Mouse (Mus musculus): ENCODE data around the gene Rgs6.

The Rgs6 gene

DNA sequence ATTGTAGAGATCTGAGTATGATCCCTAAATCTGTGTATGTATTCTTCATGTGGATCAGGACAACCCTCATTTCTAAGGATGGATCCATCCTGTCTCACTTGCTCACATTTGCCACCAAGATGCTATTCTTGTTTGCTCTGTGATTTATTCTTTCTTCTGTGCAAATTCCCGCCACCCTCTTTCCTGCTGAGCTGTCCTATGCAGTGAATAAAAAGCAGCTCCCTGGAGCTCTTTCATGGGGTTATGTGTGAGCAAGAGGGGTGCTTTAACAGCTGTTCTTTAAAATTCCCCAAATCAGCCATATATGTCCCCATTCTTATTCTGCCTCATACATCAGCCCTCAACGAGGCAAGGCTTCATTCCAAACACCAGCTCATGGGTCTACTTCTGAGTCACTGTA is 277.6 kb downstream of the Rgs6 start:
- DNase-seq (ENCODE audit: low read depth) = no peak

DNA sequence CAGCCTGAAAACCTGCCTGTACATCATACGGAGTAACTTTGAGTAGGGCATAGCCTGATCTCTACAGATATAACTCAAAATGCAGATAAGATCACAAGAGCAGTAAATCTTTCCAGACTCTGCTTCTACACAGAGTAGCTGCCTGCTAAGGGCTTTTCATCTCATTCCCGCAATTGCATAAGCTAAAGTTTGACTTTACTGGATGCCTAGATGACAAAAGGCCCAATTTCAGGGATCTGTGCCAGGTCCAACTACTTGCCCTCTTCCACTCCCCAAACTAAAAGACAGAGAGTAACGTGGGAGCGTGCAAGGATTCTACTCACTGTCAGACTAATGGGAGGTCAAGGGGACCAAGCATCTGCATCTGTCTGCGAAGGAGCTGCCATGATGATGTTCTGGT is 292.6 kb downstream of the Rgs6 start:
- no peak for DNase-seq (ENCODE audit: low read depth)

DNA sequence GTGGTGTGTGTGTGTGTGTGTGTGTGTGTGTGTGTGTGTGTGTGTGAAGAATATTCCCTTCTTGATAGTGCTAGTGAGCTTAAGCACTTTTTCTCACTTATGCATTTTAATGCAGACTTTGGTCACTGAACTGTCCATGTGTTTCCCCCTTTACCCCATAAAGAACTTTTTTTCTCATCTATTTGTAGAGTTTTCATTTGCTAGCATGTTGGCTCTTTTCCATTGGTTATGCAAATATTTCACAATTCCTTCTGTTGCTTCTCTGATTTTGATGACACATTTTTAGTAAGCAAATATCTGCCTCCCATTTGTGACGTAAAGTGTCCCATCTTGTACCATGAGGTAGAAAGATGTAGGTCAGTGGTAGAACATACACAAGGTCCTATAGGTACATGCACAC is 295.0 kb downstream of the Rgs6 start:
- no peak for DNase-seq (ENCODE audit: low read depth)

DNA sequence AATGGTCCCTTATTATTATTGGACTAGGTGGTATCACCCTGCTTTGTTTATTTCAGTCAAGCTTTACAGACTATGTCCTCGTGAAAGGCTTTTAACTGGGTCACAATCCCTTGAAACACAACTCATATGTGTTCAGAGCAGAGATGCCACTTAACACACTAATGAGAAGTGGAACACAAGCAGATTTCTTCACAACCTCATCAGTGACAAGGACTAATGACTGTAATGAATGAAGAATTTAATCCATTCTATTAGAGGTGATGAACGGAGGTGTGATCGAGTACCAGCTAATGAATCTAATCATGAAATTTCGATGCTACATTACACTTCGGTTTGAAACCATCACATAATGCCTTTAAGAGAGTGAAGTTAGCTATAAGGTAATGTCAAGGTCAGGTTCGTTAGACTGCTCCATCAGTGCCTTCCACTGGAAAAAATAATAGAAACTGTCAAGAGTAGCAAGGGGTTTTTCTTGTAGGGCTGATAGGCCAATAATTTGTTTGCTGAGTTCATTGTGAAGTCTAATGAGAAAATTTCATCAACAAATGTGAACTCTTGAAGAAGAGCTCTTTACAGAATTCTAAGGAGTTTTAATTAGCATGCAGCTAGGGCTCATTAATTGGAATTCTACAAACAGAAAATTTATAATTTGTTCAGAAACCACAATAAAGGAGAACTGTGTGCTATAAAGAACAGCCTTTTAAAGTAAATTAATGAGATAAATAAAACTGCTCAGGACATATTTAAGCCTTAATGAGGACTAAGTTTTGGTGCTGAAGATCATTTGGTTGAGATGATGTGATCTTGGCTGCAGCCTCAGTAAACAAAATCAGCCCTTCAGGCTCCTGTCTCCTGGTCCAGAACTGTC is 307.1 kb downstream of the Rgs6 start:
- DNase-seq (ENCODE audit: low read depth) = no peak

DNA sequence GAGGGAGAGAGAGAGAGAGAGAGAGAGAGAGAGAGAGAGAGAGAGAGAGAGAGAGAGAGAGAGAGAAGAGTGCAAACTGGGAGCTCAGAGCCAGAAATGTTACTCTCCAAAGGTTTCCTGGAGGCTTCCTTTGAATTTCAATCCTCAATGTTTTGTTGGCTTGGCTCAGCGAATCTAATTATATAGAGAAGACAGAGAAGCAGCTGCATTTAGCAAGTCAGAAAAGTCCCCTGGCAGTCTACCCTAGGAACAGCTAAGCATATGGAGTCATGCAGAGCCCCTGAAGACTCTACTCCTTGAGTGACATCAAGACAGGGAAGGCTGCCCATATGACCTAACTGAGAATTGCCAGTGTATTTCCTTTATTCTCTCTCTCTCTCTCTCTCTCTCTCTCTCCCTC is 317.7 kb downstream of the Rgs6 start:
- no peak for DNase-seq (ENCODE audit: low read depth)

DNA sequence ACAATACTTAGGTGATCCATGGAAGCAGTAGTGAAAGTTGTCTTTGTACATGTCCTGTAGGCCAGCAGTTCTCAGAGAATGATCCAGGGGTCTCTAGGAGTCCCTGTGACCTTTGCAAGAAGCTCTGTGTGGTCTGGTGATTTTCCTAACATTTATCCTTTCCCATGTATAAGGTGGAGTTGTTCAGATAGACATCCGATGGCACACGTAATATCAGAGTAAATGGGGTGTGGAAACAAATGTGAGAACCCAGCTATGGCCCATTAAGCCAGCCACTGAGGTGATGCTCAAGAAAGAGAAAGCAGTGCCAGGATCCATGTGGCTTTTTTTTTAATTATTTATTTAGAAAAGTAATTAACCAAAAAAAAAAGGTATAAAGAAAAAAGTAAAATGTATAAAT is 322.8 kb downstream of the Rgs6 start:
- DNase-seq (ENCODE audit: low read depth) = no peak

DNA sequence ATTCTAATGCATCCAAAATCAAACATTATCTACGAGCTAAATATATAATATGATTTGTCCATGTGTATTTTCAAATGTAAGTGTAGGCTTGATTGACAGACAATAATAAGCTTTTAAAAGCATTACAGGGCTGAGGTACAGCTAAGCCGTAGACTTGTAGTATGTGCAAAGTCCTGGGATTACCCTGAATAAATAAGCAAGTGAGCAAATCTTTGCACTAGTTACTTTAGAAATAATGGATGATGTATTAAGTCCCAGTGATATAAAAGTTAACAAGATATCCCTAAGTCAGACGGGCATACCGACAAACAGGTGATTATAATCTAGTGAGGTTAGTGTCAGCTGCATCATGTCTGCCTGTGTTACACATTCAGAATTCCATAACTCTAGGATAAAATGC is 326.0 kb downstream of the Rgs6 start:
- no peak for DNase-seq (ENCODE audit: low read depth)

DNA sequence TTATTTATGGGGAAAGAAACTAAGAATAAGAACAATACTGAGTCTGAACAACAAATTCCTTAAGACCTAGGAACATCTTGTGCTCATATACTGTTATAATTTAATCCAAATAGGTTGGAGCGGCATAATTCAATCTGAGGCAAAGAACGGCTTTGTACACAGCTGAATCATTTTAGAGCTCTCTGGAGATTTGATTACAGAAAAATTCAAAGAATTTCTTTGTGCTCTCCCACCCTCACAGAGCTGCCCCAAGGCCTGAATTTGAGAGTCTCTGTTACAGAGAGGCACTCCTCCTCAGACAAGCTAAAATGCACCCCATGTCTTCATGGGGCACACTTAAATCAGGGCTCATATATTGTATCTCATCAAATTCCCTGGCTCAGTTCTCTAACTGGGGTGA is 332.1 kb downstream of the Rgs6 start:
- DNase-seq (ENCODE audit: low read depth) = no peak

DNA sequence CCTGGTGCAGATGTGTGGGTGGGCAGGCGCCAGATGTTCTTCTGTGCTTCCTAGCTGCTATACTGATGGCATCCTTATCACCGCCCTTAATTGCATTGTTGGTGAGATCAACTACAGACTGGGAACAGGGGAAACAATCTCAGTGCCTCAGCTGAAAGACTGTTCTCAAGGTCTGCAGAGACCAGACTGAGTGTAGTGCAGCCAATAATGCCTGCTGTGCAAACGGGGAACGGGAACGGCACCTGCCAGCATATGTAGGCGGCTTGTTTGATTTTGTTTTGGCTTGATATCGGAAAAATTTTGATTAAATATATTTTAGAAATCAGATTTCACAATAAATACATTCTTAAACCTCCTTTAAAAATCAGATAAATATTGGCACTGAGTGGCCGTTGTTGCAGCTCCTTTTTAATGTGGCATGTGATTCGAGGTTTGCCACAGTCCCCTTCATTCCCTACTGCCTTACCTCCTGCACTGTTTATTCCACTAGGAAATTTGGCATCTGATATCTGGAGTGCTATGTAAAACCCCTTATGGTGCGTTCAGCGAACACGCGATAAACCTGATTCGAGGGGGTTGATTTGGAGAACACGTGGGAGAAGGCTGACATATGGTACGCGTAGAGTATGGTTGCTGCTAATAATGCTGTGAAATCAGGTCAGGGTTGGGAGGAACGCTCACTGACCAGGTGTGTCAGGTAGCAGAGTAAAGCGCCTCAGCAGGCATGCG is 333.4 kb downstream of the Rgs6 start:
- no peak for DNase-seq (ENCODE audit: low read depth)

DNA sequence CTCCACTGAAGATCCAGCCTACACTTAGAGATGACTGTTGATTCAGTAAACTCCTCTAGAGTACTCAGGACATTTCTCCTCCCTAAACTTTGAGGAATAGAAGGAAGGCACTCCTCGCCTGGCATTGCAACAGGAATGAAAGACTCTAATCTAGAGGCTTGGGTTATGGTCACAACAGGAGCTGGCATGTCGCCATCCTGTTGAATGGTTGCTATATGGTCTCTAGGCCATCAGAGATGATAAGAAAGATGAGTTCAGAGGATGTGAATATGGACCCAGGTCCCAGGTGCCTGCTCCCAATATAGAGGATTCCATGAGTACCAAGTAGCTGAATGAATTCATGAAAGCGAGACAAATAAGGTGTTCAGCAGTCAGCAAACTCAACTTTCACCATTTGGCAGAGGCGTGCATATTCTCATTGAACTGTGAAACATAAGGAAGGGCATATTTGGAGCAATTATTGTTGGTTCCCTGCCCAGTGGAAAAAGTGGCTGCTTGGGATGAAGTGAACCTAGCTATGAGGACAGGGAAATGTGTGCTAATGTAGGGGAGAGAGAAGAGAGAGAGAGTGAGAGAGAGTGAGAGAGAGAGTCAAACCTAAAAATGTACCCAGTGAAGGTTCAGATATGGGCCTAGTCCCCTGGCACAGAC is 334.9 kb downstream of the Rgs6 start:
- no peak for DNase-seq (ENCODE audit: low read depth)

DNA sequence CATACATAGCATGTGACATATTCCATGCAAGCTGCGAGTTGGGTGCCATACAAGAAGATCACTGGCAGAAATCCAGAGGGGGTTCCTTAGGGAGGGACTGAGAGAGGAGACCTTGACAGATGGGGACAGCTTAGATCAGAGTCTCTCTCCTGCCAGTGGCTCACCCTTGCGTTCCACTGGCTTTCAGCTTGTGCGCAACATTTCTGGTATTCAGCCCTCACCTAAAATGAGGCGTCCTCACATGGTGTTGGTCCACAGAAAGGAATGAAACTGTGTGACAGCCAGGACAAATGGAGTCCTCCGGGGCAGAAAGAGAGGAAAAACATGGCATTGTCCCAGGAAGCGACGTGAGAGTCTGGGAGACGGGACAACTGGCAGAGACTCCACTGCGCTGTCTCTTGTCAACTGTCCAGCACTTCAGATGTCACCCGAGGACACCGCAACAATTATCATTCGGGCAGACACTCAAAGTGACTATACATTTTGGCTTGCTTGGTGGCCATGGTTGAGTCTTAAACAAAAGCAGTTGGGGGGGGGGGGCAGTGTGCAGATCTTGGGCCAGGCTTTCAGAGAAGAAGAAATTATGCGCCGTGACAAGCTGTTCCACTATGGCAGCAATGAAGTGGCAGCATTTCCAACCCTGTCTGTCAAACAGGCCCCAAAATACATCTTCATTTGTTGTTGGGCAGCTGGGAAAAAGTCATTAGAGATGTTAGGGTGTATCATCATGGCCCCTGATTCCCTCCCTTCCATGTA is 344.8 kb downstream of the Rgs6 start:
- DNase-seq (ENCODE audit: low read depth) = no peak

DNA sequence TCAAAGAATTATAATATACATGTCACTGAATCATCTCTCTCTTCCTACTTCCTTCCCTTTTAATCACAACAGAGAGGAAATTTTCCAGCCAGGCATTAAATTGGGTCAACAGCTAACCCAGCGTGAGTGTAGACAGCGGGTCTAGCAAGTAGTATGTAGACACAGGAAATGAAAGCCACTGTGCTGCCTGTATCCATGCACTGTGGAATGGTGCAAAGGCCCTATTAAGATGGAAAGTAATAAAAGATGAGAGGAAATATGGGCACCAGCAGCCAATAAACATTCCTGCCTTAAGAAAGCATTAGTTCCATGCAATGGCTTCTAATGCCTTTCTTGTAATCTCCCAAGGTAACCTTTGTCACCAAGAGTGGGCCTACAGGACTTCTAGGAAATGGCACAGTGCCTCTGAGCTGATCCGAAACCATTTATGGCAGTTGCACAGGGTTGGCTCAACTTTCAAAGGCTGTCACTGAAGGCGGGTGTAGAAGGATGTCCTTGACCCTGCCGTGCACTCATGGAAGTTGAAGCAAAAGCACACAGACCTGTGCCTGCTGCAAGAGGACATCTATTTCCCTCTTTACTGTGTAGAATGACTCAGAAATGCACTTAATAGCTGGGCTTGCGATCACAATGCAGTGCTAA is 347.1 kb downstream of the Rgs6 start:
- DNase-seq (ENCODE audit: low read depth) = no peak

DNA sequence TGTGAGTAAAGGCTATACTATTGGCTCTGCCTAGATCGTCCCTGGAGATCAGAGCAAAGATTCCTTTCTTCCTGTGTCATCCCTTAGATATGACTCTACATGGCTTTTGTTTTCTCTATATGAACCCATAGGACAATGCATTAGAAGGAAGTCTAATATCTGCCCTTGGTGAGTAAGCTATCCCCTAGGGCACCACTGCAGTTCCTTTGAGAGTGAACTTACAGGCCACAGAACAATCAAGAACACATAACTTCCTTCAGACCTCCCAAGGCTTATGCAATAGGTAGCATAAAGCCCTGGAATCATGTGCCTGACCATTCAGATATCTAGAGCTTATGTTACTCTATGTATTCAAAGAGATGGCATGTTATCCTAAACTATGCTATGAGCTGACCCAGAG is 347.7 kb downstream of the Rgs6 start:
- no peak for DNase-seq (ENCODE audit: low read depth)

DNA sequence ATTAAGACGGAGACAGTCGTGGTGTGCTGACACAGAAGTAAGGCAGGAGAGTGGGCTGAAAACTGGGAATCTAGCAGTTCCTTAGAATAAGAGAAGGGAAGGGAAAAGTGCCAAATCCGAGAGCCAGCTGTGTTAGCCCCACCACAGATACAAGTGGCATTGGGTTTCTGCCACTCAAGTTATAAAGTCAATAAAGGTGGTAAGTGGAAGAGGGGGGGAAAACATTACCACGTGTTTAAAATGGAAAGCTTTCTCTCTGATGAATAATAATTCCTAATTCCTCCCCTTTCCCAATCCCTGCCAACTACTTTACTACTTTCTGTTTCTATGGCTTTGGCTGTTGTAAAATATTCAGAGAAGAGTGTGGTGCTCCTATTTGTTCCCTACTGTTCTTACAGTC is 352.4 kb downstream of the Rgs6 start:
- DNase-seq (ENCODE audit: low read depth) = no peak

DNA sequence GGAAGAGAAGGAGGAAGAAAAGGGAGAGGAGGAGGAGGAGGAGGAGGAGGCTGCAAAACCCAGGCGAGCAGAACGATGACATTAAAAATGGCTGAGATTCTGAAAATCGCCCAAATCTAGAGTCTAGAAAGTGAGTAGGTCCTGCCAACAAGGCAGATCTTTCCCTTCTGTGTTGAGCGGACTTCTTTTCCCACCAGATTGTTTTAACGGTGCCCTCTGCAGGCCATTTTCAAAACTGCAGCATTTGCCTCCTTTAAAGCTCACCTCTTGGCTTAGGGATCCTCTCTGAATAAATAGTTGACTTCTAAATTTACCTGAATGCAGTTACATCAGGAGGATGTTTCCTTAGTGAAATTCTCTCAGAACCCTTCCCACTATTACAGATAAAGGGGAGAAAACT is 358.4 kb downstream of the Rgs6 start:
- DNase-seq (ENCODE audit: low read depth) = peak; percentile 53

DNA sequence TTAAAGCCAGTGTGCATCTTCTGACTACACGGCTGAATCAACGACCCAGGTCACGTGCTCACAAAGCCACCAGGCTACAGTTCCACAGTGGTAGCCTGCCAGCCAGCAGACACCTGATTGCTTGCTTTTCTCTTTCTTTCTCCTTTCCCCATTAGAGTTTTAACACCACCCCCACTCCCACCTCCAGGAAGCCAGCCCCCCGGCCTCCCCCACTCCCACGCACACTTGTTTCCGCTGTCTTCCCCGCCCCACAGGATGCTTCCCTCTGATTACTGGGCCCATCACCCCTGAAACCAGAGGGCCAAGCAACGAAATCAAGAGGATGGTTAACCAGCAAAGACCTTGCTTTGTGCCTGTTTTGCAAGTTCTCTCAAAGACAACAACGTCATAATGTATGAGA is 373.0 kb downstream of the Rgs6 start:
- no peak for DNase-seq (ENCODE audit: low read depth)

DNA sequence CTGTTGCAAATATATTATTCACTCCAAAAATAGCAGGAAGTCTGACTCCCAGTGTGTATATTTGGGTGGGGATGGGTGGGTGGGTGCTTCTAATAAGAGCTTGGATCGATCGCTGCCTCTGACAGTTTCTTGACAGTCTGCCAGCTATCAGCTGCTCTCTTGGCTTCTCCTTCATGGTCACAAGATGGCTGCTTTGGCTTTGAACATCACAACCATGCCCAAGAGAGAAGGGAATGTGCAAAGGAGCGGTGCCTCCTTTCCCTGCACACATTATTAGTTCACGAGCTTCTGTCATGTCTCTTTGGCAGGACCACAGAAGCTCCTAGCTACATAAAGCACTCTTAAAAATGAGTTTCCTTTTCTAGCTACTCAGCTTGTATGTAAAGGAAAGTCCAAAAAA is 373.8 kb downstream of the Rgs6 start:
- no peak for DNase-seq (ENCODE audit: low read depth)

DNA sequence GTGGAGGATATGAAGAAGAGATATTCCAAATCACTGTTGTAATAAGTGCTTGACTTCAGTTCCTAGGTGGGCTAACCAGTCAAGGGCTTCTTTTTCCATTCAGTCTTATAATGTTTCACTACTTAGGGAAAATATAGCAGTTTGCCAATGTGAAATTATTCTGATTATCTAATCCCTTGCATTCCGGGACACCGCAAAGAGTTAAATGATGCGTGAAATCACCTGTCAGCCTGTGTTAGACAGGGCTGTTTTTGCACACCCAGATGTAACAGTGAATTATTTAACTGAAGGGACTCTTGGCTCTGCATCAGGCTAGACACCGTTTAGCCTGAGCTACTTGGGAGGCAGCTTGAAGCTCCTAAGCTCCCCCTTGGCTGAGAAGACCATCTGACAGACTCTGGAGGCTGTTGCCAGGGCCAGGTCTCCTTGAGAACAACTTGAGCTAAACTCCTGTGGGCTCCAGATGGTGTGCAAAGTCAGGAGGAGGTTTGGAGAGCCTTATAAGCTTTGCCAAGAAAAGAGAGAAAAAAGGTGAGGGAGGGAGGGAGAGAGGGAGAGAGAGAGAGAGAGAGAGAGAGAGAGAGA is 382.5 kb downstream of the Rgs6 start:
- no peak for DNase-seq (ENCODE audit: low read depth)

DNA sequence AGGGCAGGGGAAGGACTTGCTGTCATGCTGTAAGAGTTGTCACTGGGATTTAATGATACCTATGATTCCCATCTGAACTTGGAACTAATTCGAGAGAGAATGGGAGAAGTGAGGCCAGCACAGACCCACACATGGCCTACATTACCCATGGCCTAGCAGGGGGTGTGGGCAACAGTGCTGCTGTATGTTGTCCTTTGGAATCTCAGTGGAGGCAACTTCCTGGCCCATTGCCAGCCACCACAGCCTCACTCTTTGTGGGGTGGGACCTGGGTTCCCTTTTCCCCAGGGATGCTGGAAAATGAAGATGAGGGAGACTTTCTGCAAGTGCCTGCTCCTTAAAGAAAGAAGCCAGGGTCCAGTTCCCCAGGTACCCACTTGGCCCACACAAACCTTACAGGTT is 383.1 kb downstream of the Rgs6 start:
- DNase-seq (ENCODE audit: low read depth) = no peak

DNA sequence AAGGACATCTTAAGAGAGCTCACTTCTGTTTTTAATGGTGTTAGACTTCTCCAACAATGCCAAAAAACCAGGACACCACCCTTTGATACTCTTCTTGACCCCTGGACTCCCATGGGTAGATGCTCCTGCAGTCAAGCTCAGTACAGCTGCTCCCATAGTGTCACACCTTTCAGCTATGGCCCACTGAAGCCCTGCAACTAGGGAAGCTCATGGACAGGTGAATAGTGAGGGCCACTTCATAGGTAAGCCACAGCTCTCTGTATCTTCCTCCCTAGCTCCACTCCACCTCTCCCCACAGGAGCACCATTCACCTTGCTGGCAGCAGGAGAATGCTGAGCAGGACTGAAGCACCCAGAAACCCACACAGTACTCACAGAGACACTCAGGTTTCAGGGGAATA is 384.6 kb downstream of the Rgs6 start:
- DNase-seq (ENCODE audit: low read depth) = no peak

DNA sequence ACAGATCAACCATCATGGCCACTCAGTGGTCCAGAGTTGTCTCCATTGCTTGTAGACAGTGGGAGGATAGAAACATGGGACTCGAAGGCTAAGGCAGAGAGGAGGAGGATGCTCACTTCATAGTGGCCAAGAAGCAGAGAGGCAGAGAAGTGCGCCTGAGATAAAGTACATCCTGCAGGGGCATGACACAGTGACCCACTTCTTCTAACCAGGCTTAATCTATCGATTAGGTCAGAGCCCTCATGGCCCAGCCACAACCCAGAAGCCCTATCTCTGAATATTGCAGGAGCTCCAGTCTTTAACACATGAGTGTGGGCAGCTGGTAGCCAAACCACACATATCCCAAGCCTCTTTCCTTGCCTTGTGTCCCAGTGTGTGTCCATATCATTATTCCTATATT is 385.7 kb downstream of the Rgs6 start:
- no peak for DNase-seq (ENCODE audit: low read depth)

DNA sequence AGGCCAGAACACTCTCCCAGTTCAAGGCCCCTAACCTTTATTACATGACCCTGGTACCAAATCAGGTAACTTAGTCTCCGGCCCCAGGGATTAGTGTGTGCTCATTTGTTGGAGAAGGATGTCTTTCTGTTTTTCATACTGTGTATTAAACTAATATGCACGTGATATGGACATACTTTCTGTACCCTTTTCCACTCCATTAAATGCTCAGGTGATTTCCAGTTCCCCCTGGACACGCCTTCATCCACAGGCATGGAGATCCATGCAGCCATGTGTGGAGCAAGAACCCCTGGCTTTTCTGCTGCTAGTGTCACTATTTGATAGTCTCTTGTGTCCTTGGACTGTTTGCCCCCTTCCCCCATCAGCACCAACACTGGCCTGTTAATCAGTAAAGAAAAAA is 390.2 kb downstream of the Rgs6 start:
- no peak for DNase-seq (ENCODE audit: low read depth)

Measured in fibroblast of lung, adult 2 months (primary cell).